Mouse (Mus musculus): ENCODE data around the gene AL732309.1. TPM values are rescaled to one million over a fixed set of nuclear protein-coding genes. Genes with fewer than 3 reads are reported as not detected.

AL732309.1 gene
- 1.8 and 2.4 TPM in 2 replicates for polyA plus RNA-seq (2014; fragmentation: Nextera tagmentation; extraction: Ambion mirVana)

DNA sequence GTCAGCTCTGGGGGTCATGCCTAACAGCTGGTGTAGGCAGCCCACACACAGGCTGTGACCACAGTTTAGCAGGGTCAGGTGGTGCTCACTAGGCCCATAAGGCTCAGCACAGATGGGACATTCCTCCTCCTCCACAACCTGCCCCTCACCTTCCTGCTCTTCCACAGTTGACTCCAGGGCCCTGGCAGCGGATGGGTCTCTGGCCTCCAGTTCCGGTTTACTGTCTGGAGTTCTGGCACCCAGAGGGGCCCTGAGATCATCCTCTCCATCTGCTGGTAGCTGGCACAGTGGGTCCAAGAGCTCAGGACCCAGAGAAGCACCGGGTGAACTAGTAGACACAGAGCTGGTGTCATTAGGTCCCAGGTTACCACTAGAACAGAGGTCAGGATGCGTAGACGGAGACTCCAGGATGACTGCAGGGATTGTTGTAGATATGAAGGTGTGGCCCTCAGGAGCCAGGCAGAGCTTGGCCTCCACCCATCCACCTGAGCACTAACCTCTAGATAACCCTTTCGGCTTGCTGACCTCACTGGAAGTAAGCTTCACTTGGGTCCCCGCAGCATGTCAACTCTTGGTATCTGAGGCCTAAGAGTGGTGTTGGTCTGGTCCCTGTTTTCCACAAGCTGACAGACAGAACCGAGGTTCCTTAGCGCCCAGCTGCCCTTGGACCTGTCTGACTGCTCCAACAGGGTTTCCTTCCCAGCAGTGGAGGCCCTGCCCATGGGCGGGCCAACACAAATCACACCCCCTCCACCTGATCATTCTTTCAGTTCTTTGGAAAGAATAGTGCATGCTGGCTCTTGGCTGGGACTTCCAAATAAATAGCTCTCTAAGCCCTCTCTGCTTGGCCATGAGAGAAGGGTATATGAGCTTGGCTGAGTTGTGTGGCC lies at the start of gene AL732309.1:
Gene AL732309.1 (minus strand): TSS at position 681 of the 890 bp plus-strand sequence.
- ATAC-seq (ENCODE audit: insufficient number of reproducible peaks, insufficient read depth, low FRiP score, low read depth), result no peak
- peaks cover 4 to 13% of the 10 kb centered on the region in 2 experiments; a peak in 3 of 4 replicates for H3K4me1 ChIP-seq (ENCODE audit: control insufficient read depth in 2 of 2, insufficient read depth in 2 of 2, low read length in 2 of 2)

DNA sequence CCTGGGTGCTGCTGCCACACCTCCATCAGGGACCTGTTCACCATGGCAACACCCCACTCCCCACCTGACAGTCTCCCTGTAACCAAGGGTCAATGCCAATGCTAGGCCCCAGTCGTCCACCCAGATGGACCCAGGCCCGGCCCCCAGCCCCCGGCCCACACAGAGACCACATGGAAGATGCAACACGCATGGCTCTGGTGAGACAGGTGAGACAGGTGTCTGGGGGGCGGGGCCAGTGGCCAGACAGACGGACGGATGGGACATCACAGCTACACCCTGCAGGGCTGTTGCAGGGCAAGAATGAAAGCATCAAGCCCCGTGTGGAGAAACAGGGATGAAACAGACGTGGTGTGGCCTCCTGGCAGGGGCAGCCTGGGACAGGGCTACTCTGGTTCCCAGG lies 47.0 kb upstream of the AL732309.1 start:
- Histone ChIP-seq H3K4me3 (ENCODE audit: control insufficient read depth in 1 of 2, insufficient read depth in 1 of 2, low read depth in 1 of 2, low read length in 2 of 2) (no peak overlapping the region), H3K4me1 (ENCODE audit: control insufficient read depth in 2 of 2, insufficient read depth in 2 of 2, low read length in 2 of 2) (peaks cover 0 to 16% of the 10 kb centered on the region in 2 experiments; a peak in 3 of 4 replicates), H3K27ac (replicated peaks in 1 of 2; ENCODE audit: control insufficient read depth in 1 of 2, insufficient read depth in 1 of 2, low read depth in 2 of 2, low read length in 2 of 2) (no peak overlapping the region), H3K9me3 (ENCODE audit: control insufficient read depth, low read length) (no peaks in the 10 kb centered on the region), H3K36me3 (ENCODE audit: control insufficient read depth, insufficient read depth, low read length) (no peaks in the 10 kb centered on the region), H3K9ac (ENCODE audit: low read length) (no peak overlapping the region), H3K4me2 (ENCODE audit: low read length) (no peak overlapping the region), H3K27me3 (ENCODE audit: control insufficient read depth, insufficient read depth, low read length) (peaks cover 88% of the 10 kb centered on the region)
- WGBS, result 66% methylated on average over 9 of the region's 9 CpGs
- no peak for ATAC-seq (ENCODE audit: insufficient number of reproducible peaks, insufficient read depth, low FRiP score, low read depth)

More for the DNA sequence above, at the start of gene AL732309.1:
- Histone ChIP-seq H3K9me3 (ENCODE audit: control insufficient read depth, low read length) (no peaks in the 10 kb centered on the region), H3K4me2 (ENCODE audit: low read length) (no peak within 1 kb of the TSS), H3K9ac (ENCODE audit: low read length) (no peak within 1 kb of the TSS), H3K27ac (replicated peaks in 1 of 2; ENCODE audit: control insufficient read depth in 1 of 2, insufficient read depth in 1 of 2, low read depth in 2 of 2, low read length in 2 of 2) (no peak within 1 kb of the TSS), H3K4me3 (ENCODE audit: control insufficient read depth in 1 of 2, insufficient read depth in 1 of 2, low read depth in 1 of 2, low read length in 2 of 2) (no peak within 1 kb of the TSS), H3K36me3 (ENCODE audit: control insufficient read depth, insufficient read depth, low read length) (peaks cover 43% of the 10 kb centered on the region), H3K27me3 (ENCODE audit: control insufficient read depth, insufficient read depth, low read length) (peaks cover 22% of the 10 kb centered on the region)
- WGBS, result 85% methylated on average over 10 of the region's 10 CpGs

- H3K27me3 ChIP-seq (ENCODE audit: control insufficient read depth, insufficient read depth, low read length), result peaks cover 96% of the 10 kb centered on the region
- H3K4me2 ChIP-seq (ENCODE audit: low read length), result peak overlapping the region; percentile 60
- H3K4me3 ChIP-seq (ENCODE audit: control insufficient read depth in 1 of 2, insufficient read depth in 1 of 2, low read depth in 1 of 2, low read length in 2 of 2), result peak overlapping the region in 1 of 2 experiments; percentile 33; a peak in 1 of 4 replicates
- H3K9me3 ChIP-seq (ENCODE audit: control insufficient read depth, low read length), result no peaks in the 10 kb centered on the region
- no peak overlapping the region for H3K9ac ChIP-seq (ENCODE audit: low read length)
- ATAC-seq (ENCODE audit: insufficient number of reproducible peaks, insufficient read depth, low FRiP score, low read depth), result no peak
- 0% methylated on average over 1 of the region's 1 CpGs for WGBS
- H3K36me3 ChIP-seq (ENCODE audit: control insufficient read depth, insufficient read depth, low read length), result no peaks in the 10 kb centered on the region
- H3K4me1 ChIP-seq (ENCODE audit: control insufficient read depth in 2 of 2, insufficient read depth in 2 of 2, low read length in 2 of 2), result peaks cover 0 to 16% of the 10 kb centered on the region in 2 experiments; a peak in 3 of 4 replicates
- no peak overlapping the region for H3K27ac ChIP-seq (replicated peaks in 1 of 2; ENCODE audit: control insufficient read depth in 1 of 2, insufficient read depth in 1 of 2, low read depth in 2 of 2, low read length in 2 of 2)
Observed at GRCm38 (mm10) chr2:25292856-25293255, 46.2 kb upstream of the AL732309.1 start.

- WGBS, result 5% methylated on average over 42 of the region's 43 CpGs
- H3K36me3 ChIP-seq (ENCODE audit: control insufficient read depth, insufficient read depth, low read length), result no peaks in the 10 kb centered on the region
- H3K27me3 ChIP-seq (ENCODE audit: control insufficient read depth, insufficient read depth, low read length), result peaks cover 90% of the 10 kb centered on the region
- peak overlapping the region; percentile 25 for H3K9ac ChIP-seq (ENCODE audit: low read length)
- H3K27ac ChIP-seq (replicated peaks in 1 of 2; ENCODE audit: control insufficient read depth in 1 of 2, insufficient read depth in 1 of 2, low read depth in 2 of 2, low read length in 2 of 2), result no peak overlapping the region
- H3K4me1 ChIP-seq (ENCODE audit: control insufficient read depth in 2 of 2, insufficient read depth in 2 of 2, low read length in 2 of 2), result peaks cover 0 to 16% of the 10 kb centered on the region in 2 experiments; a peak in 3 of 4 replicates
- peak overlapping the region; percentile 19 to 33; a peak in 3 of 4 replicates for H3K4me3 ChIP-seq (ENCODE audit: control insufficient read depth in 1 of 2, insufficient read depth in 1 of 2, low read depth in 1 of 2, low read length in 2 of 2)
- H3K4me2 ChIP-seq (ENCODE audit: low read length), result peak overlapping the region; percentile 60
- H3K9me3 ChIP-seq (ENCODE audit: control insufficient read depth, low read length), result no peaks in the 10 kb centered on the region
- no peak for ATAC-seq (ENCODE audit: insufficient number of reproducible peaks, insufficient read depth, low FRiP score, low read depth)
Observed at GRCm38 (mm10) chr2:25292054-25292544, 45.4 kb upstream of the AL732309.1 start.

GRCm38 (mm10) chr2:25291184-25292053 lies 44.8 kb upstream of the AL732309.1 start:
- ATAC-seq (ENCODE audit: insufficient number of reproducible peaks, insufficient read depth, low FRiP score, low read depth), result no peak

DNA sequence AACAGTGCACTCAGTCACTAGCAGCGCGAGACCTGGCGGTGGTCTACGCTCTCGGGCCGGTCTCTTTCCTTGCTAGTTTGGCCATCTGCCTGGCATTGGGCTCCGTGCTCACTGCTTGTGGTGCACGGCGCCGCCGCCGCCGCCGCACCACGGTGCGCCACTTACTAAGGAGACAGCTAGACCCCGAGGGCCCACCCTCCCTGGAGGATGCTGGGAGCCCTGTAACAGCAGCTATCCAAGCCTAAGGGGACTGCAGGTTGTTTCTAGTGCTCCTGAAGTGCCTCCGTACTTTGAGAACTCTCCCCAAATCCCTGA lies 44.1 kb upstream of the AL732309.1 start:
- 2% methylated on average over 18 of the region's 18 CpGs for WGBS
- no peaks in the 10 kb centered on the region for H3K9me3 ChIP-seq (ENCODE audit: control insufficient read depth, low read length)
- H3K27ac ChIP-seq (replicated peaks in 1 of 2; ENCODE audit: control insufficient read depth in 1 of 2, insufficient read depth in 1 of 2, low read depth in 2 of 2, low read length in 2 of 2), result no peak overlapping the region
- ATAC-seq (ENCODE audit: insufficient number of reproducible peaks, insufficient read depth, low FRiP score, low read depth), result no peak
- peaks cover 8% of the 10 kb centered on the region for H3K36me3 ChIP-seq (ENCODE audit: control insufficient read depth, insufficient read depth, low read length)
- H3K4me1 ChIP-seq (ENCODE audit: control insufficient read depth in 2 of 2, insufficient read depth in 2 of 2, low read length in 2 of 2), result peaks cover 0 to 16% of the 10 kb centered on the region in 2 experiments; a peak in 3 of 4 replicates
- H3K9ac ChIP-seq (ENCODE audit: low read length), result no peak overlapping the region
- H3K4me2 ChIP-seq (ENCODE audit: low read length), result peak overlapping the region; percentile 47
- H3K27me3 ChIP-seq (ENCODE audit: control insufficient read depth, insufficient read depth, low read length), result peaks cover 79% of the 10 kb centered on the region
- H3K4me3 ChIP-seq (ENCODE audit: control insufficient read depth in 1 of 2, insufficient read depth in 1 of 2, low read depth in 1 of 2, low read length in 2 of 2), result peak overlapping the region in 1 of 2 experiments; percentile 19; a peak in 1 of 4 replicates

More at GRCm38 (mm10) chr2:25291184-25292053, 44.8 kb upstream of the AL732309.1 start:
- 7% methylated on average over 30 of the region's 32 CpGs for WGBS
- peak overlapping the region in 1 of 2 experiments; percentile 33; a peak in 2 of 4 replicates for H3K4me3 ChIP-seq (ENCODE audit: control insufficient read depth in 1 of 2, insufficient read depth in 1 of 2, low read depth in 1 of 2, low read length in 2 of 2)
- H3K36me3 ChIP-seq (ENCODE audit: control insufficient read depth, insufficient read depth, low read length), result 0 out of 2 replicates have a peak, but pooled peaks cover 2% of the 10 kb centered on the region
- peaks cover 0 to 16% of the 10 kb centered on the region in 2 experiments; a peak in 3 of 4 replicates for H3K4me1 ChIP-seq (ENCODE audit: control insufficient read depth in 2 of 2, insufficient read depth in 2 of 2, low read length in 2 of 2)
- no peaks in the 10 kb centered on the region for H3K9me3 ChIP-seq (ENCODE audit: control insufficient read depth, low read length)
- H3K27me3 ChIP-seq (ENCODE audit: control insufficient read depth, insufficient read depth, low read length), result peaks cover 84% of the 10 kb centered on the region
- peak overlapping the region; percentile 25; the same call in 1 of the 2 replicates for H3K9ac ChIP-seq (ENCODE audit: low read length)
- no peak overlapping the region for H3K27ac ChIP-seq (replicated peaks in 1 of 2; ENCODE audit: control insufficient read depth in 1 of 2, insufficient read depth in 1 of 2, low read depth in 2 of 2, low read length in 2 of 2)
- H3K4me2 ChIP-seq (ENCODE audit: low read length), result peak overlapping the region; percentile 60

Data from heart, embryonic 14.5 days (tissue).